Mouse (Mus musculus) CH12.LX (cell line): Measurements from ENCODE around the gene Hagh. TPM values are rescaled to one million over a fixed set of nuclear protein-coding genes. Genes with fewer than 3 reads are reported as not detected.

ENCODE experiments used
- DNase-seq: peaks from one replicate; pipeline ENCODE4 v3.0.0-alpha.2; 2013; ENCODE audit errors: extremely low read depth
- H3K27ac ChIP-seq: 2 replicates; pipeline ENCODE4 v1.5.1; 2012; ENCODE audit warnings: low read depth, mild to moderate bottlenecking, control low read depth, moderate library complexity; ENCODE audit not compliant: insufficient read depth
- H3K27me3 ChIP-seq: replicated peaks from 2 replicates; pipeline ENCODE3; 2012; ENCODE audit warnings: inconsistent platforms
- H3K36me3 ChIP-seq, 2 experiments: replicated peaks in 1 of 2; 2 replicates each; pipeline versions ENCODE3 to v1.6.1; 2012; ENCODE audit warnings: inconsistent platforms in 1 of 2, low read length in 1 of 2, mild to moderate bottlenecking in 1 of 2, mixed read lengths in 1 of 2, moderate library complexity in 1 of 2; ENCODE audit not compliant: control insufficient read depth in 1 of 2, insufficient read depth in 1 of 2
- H3K4me1 ChIP-seq, 2 experiments: 2 replicates each; pipeline ENCODE4 v1.6.1; 2012; ENCODE audit warnings: inconsistent platforms in 1 of 2, moderate library complexity in 1 of 2; ENCODE audit not compliant: insufficient read depth in 2 of 2, control insufficient read depth in 1 of 2
- H3K4me2 ChIP-seq: 2 replicates; pipeline ENCODE4 v1.6.1; 2012; ENCODE audit warnings: low read depth, mild to moderate bottlenecking, control low read depth; ENCODE audit not compliant: poor library complexity, insufficient read depth, severe bottlenecking
- H3K4me3 ChIP-seq, 3 experiments: fragments of 150-350 bp in 1 of 3; sonication (generic) in 1 of 3; replicated peaks in 1 of 3; 2 replicates each; pipeline versions ENCODE3 to v1.5.1; 2011 to 2012; ENCODE audit warnings: low read depth in 2 of 3, low read length in 2 of 3, mild to moderate bottlenecking in 2 of 3, moderate library complexity in 2 of 3, control low read depth in 1 of 3, improper control_type of control experiment in 1 of 3, inconsistent platforms in 1 of 3, mixed read lengths in 1 of 3; ENCODE audit not compliant: poor library complexity in 1 of 3
- H3K79me2 ChIP-seq: replicated peaks from 2 replicates; pipeline ENCODE4 v1.6.1; 2012; ENCODE audit warnings: mild to moderate bottlenecking, moderate library complexity; ENCODE audit not compliant: control insufficient read depth, poor library complexity, insufficient read depth, severe bottlenecking; ENCODE audit errors: extremely low read depth
- H3K9ac ChIP-seq: 2 replicates; pipeline ENCODE4 v1.6.1; 2012; ENCODE audit warnings: low read depth, mild to moderate bottlenecking, control low read depth, moderate library complexity; ENCODE audit not compliant: insufficient read depth
- H3K9me3 ChIP-seq: replicated peaks from 2 replicates; pipeline ENCODE3; 2012; ENCODE audit warnings: low read length, inconsistent platforms, mixed read lengths
- CHD2 ChIP-seq: IDR thresholded peaks from 2 replicates; pipeline ENCODE4 v1.6.1; 2011; ENCODE audit warnings: low read length, improper control_type of control experiment
- E2F4 ChIP-seq: IDR thresholded peaks from 2 replicates; pipeline ENCODE4 v1.6.1; 2011; ENCODE audit warnings: low read depth, low read length, improper control_type of control experiment; ENCODE audit not compliant: insufficient replicate concordance
- ETS1 ChIP-seq: conservative IDR thresholded peaks from 2 replicates; pipeline ENCODE4 v1.6.1; 2012; ENCODE audit warnings: low read depth, mild to moderate bottlenecking, inconsistent platforms, low read length, improper control_type of control experiment, moderate library complexity
- JUN ChIP-seq: IDR thresholded peaks from 2 replicates; pipeline ENCODE4 v1.6.1; 2011; ENCODE audit warnings: low read depth, mild to moderate bottlenecking, low read length, improper control_type of control experiment, moderate library complexity; ENCODE audit not compliant: insufficient read depth
- MEF2A ChIP-seq: IDR thresholded peaks from 2 replicates; pipeline ENCODE4 v1.6.1; 2014; ENCODE audit warnings: low read depth, mild to moderate bottlenecking, inconsistent platforms, low read length, improper control_type of control experiment, borderline replicate concordance
- MXI1 ChIP-seq: IDR thresholded peaks from 2 replicates; pipeline ENCODE4 v1.6.1; 2011; ENCODE audit warnings: mild to moderate bottlenecking, low read depth, low read length, improper control_type of control experiment
- MYC ChIP-seq: IDR thresholded peaks from 2 replicates; pipeline ENCODE4 v1.6.1; 2011; ENCODE audit warnings: low read depth, mild to moderate bottlenecking, improper control_type of control experiment, low read length
- NELFE ChIP-seq: IDR thresholded peaks from 2 replicates; pipeline ENCODE4 v1.6.1; 2011; ENCODE audit warnings: low read depth, low read length, improper control_type of control experiment
- NRF1 ChIP-seq: IDR thresholded peaks from 2 replicates; pipeline ENCODE4 v1.6.1; 2014; ENCODE audit warnings: low read depth, mild to moderate bottlenecking, inconsistent platforms, low read length, improper control_type of control experiment, moderate library complexity
- POLR2A ChIP-seq: IDR thresholded peaks from 2 replicates; pipeline ENCODE4 v1.6.1; 2011; ENCODE audit warnings: low read depth, mild to moderate bottlenecking, improper control_type of control experiment, low read length
- RCOR1 ChIP-seq: conservative IDR thresholded peaks from 2 replicates; pipeline ENCODE4 v1.6.1; 2012; ENCODE audit warnings: low read depth, mild to moderate bottlenecking, inconsistent platforms, low read length, improper control_type of control experiment
- SIN3A ChIP-seq: IDR thresholded peaks from 2 replicates; pipeline ENCODE4 v1.6.1; 2012; ENCODE audit warnings: low read length, improper control_type of control experiment, inconsistent platforms
- SMC3 ChIP-seq: IDR thresholded peaks from 2 replicates; pipeline ENCODE4 v1.6.1; 2011; ENCODE audit warnings: low read depth, low read length, improper control_type of control experiment
- TBP ChIP-seq: conservative IDR thresholded peaks from 2 replicates; pipeline ENCODE4 v1.6.1; 2011; ENCODE audit warnings: low read depth, low read length, improper control_type of control experiment
- TCF12 ChIP-seq: IDR thresholded peaks from 2 replicates; pipeline ENCODE4 v1.6.1; 2014; ENCODE audit warnings: low read depth, mild to moderate bottlenecking, inconsistent platforms, low read length, improper control_type of control experiment
- USF2 ChIP-seq: conservative IDR thresholded peaks from 2 replicates; pipeline ENCODE4 v1.6.1; 2011; ENCODE audit warnings: low read depth, low read length, improper control_type of control experiment
- ZC3H11A ChIP-seq: IDR thresholded peaks from 2 replicates; pipeline ENCODE4 v1.6.1; 2012; ENCODE audit warnings: low read depth, mild to moderate bottlenecking, inconsistent platforms, low read length, improper control_type of control experiment
- ZMIZ1 ChIP-seq: IDR thresholded peaks from 2 replicates; pipeline ENCODE4 v1.6.1; 2012; ENCODE audit warnings: low read depth, mild to moderate bottlenecking, inconsistent platforms, low read length, improper control_type of control experiment
- dilution Hi-C: fragments of 300-500 bp; cut with MboI; formaldehyde crosslinking; loops from 2 replicates; pipeline ENCODE4 v1.14.3; 2020; ENCODE audit warnings: low sequenced_read_pairs; ENCODE audit not compliant: extremely low pct_unique_long_range_greater_than_20kb, extremely low pct_ligation_motif_present
- in situ Hi-C: fragments of 300-500 bp; cut with MboI; formaldehyde crosslinking; loops from 3 replicates; pipeline ENCODE4 v1.14.3; 2019; ENCODE audit warnings: low sequenced_read_pairs, low pct_ligation_motif_present, low pct_unique_long_range_greater_than_20kb, mixed read lengths
- polyA plus RNA-seq: library from polyadenylated mRNA; unstranded; fragments of >175 nt; gene quantifications from 2 replicates; pipeline ENCODE4 v1.2.1, GENCODE M21; 2012; ENCODE audit warnings: low read depth; ENCODE audit not compliant: insufficient read length
- total RNA-seq, 2 experiments: library from RNA; depleted of rRNA; stranded (reverse); fragments of 300-350 nt in 1 of 2; fragments of >200 nt in 1 of 2; gene quantifications; 2 replicates each; pipeline ENCODE4 v1.2.3; 2012 to 2014

Gene Hagh
- total and polyA plus RNA-seq, 3 experiments = 18.9 to 31.0 (median 27.3) TPM

DNA sequence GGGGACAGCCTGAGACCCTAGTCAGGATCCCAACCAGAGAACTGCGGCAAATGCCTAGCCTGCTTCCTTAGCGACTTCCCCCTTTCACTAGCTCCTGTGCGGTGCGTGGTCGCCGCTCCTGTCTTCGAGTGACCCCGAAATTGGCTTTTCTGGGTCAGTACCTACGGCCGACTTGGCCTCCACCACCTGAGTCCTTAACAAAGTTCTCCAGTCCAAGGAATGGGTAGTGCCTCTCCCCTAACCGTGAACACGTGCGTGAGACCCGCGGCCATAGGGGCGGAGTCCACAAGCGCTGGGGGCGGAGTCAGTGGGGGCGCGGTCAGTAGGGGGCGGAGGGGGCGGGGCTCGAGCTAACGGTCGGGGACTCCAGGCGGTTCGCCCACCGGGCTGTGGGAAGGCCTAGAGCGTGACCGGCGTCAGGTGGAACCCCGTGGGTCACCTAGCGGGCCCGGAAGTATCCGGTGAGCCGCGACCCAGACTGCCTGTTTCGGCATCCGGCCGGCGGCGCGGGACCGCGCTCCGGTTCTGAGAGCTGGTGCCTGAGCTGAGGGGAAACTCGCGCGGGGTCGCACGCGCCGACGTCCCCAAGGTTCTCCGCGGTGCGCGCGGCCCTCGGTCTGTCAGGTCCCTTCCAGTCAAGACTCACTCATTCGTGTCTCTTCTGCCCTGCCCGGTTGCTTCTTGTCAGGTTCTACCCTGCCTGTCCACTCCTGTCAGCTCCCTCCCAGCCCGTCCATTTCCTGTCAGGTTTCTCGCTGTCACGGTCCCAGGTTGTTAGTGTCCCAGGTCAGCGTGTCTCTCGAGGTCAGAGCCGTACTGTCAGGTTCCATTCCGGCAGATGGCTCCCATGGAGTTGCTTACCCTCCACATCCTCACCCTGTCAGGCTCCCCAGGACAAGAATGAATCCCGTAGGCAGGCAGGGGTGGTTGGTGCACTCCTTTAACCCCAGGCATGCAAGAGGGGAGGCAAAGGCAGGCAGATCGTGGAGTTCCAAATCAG is 35.7 kb upstream of the Hagh start, which contains the start of gene Meiob (continued):
- TF ChIP-seq RCOR1 = no peak

DNA sequence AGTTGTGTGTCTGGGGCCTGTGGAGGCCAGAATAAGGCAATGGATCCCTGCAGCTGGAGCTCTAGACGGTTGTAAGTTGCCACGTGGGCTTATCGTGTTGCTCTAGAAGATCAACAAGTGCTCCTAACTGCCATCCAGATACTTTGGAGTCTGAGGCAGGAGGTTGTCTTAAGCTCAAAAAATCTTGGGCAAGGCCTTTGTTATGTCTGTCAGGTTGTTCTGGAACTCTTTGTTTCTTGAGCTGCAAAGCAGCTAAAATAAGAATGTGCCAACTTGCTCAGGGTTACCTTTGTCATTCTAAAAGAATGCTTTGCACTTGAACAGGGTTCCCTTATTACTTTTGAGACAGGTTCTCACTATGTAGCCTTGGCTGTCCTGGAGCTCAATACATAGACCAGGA is 28.7 kb upstream of the Hagh start:
- H3K79me2 ChIP-seq = no peaks in the 10 kb centered on the region
- no peak overlapping the region for H3K4me2 ChIP-seq
- no peaks in the 10 kb centered on the region for H3K4me1 ChIP-seq
- H3K9ac ChIP-seq = no peak overlapping the region
- DNase-seq = no peak
- H3K4me3 ChIP-seq = no peak overlapping the region
- in situ Hi-C loops = no loop called here
- H3K27ac ChIP-seq = no peak overlapping the region
- dilution Hi-C loops = no loop called here
- H3K36me3 ChIP-seq = no peaks in the 10 kb centered on the region
- H3K9me3 ChIP-seq = no peaks in the 10 kb centered on the region
- H3K27me3 ChIP-seq = peaks cover 59% of the 10 kb centered on the region
- TF ChIP-seq RCOR1 = no peak
- TF ChIP-seq E2F4 = no peak
- no peak for TF ChIP-seq USF2
- TF ChIP-seq ZC3H11A = no peak
- TF ChIP-seq CHD2 = no peak
- no peak for TF ChIP-seq ETS1
- TF ChIP-seq JUN = no peak
- no peak for TF ChIP-seq TCF12
- TF ChIP-seq SIN3A = no peak

DNA sequence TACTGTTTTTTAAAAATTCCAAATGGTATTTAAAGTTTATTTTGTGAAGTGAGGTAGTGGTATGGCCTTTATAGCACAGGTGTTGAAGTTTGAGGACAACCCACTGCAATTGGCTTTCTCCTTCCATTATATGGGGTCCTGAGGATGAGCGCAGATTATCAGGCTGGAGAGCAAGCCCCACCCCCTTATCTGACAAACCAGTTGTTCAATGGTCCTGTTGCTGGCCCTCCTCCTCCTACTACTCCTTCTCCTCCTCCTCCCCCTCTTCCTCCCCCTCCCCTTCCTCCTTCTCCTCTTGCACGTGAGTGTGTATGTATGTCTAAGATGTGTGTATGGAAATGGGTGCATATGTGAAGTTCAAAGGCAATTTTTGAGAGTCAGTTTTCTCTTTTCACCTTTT is 27.7 kb upstream of the Hagh start:
- Histone ChIP-seq H3K79me2 (no peaks in the 10 kb centered on the region), H3K27me3 (peaks cover 50% of the 10 kb centered on the region), H3K9me3 (no peaks in the 10 kb centered on the region), H3K4me3 (no peak overlapping the region), H3K4me2 (no peak overlapping the region), H3K27ac (no peak overlapping the region), H3K36me3 (no peaks in the 10 kb centered on the region), H3K4me1 (no peaks in the 10 kb centered on the region), H3K9ac (no peak overlapping the region)
- TF ChIP-seq SMC3 (no peak), TBP (no peak), USF2 (no peak), ETS1 (no peak), POLR2A (no peak), MXI1 (no peak), RCOR1 (no peak), TCF12 (no peak), ZC3H11A (no peak), NRF1 (no peak), MYC (no peak), NELFE (no peak), ZMIZ1 (no peak), CHD2 (no peak), MEF2A (no peak)
- no peak for DNase-seq
- dilution Hi-C loops = no loop called here
- in situ Hi-C loops = no loop called here
